Mouse (Mus musculus) mouse trophoblast stem cell (cell line): ENCODE measurements around the gene Pard3b.

ENCODE experiments used
- in situ Hi-C, 2 experiments: fragments of 300-500 bp; cut with MseI, MboI; formaldehyde crosslinking; loops; 2 replicates in 1 of 2; 3 replicates in 1 of 2; pipeline ENCODE4 v1.15.1; 2025

Pard3b gene

GRCm38 (mm10) chr1:62446818-62447217 lies 808.2 kb downstream of the Pard3b start:
- in situ Hi-C loops = no loop called here

DNA sequence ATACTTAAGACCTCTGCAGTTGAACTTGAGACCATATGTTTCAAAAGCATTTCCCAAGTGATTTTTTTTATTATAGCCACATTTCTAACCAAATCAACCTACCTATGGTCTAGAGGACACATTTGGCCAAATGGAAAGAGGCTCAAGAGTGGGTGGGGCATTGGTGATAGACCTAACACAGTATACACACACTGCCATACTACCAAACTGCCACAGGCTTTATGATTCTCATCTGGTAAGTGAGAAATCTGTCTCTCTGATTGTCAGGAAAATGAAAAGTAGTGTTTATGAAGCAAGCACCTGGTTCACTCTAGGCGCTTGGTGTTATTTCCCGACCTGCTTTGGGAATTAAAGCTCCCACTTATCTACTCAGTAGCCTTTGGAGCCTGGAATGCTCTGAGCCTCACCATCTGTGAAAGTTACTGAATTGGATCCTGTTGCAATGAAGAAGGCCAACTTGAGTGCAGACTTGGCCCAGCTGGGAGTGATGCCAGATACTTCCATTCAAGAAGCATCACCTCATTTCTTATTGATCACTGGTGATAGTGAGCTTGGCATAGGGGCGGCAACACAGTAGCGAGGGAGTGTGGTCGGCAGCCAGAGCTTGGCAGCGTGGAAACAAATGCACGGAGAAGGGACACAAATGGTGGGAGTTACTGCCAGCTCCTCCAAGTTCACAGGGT lies 810.7 kb downstream of the Pard3b start:
- in situ Hi-C loops = no loop called here

DNA sequence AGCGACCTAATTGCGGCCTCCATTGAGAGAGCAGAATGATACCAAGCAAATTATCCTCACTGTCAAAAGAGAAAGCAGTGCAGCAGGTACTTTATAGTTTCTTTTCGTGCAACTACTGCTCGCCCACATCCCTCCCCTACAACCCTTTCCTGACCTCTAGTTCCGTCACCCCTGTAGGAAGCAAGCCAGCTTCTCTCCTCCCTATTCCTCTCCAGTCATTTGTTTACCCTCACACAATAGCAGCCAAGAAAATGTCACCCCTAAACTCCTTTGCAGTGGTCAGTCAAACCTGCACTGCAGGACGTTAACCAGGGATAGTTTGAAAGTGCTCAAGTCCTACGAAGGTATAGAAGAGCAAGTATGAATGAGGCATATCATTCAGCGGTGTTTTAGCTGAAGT lies 826.9 kb downstream of the Pard3b start:
- in situ Hi-C loops = no loop called here

GRCm38 (mm10) chr1:62466544-62466943 lies 827.9 kb downstream of the Pard3b start:
- in situ Hi-C loops = no loop called here

- in situ Hi-C loops = no loop called here
These were observed 844.4 kb downstream of the Pard3b start for GRCm38 (mm10) chr1:62483059-62483458.

- in situ Hi-C loops = no loop called here
These were observed 850.2 kb downstream of the Pard3b start for GRCm38 (mm10) chr1:62488871-62489270.

- in situ Hi-C loops = no loop called here
These were observed 860.5 kb downstream of the Pard3b start for GRCm38 (mm10) chr1:62499146-62499545.

- in situ Hi-C loops = no loop called here
These were observed 871.9 kb downstream of the Pard3b start for GRCm38 (mm10) chr1:62510501-62510900.

DNA sequence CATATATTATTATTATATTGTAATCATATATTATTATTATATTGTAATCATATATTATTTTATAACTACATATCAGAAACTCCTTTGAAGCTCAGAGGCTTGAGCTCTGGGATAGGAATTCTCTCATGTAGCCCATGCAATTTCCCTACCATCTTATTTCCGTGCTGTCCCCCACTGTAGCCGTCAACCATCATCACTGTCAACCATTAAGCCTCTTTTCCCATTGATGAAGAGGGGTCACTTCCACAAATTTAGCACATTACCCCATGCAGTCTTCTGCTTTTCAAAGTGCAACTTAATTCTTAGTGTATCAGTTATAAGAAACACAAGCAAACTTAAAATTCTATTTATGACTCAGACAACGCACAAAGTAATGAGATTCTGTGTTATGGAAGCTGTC lies 873.1 kb downstream of the Pard3b start:
- in situ Hi-C loops = no loop called here

GRCm38 (mm10) chr1:62518621-62519213 lies 880.1 kb downstream of the Pard3b start:
- in situ Hi-C loops = no loop called here

DNA sequence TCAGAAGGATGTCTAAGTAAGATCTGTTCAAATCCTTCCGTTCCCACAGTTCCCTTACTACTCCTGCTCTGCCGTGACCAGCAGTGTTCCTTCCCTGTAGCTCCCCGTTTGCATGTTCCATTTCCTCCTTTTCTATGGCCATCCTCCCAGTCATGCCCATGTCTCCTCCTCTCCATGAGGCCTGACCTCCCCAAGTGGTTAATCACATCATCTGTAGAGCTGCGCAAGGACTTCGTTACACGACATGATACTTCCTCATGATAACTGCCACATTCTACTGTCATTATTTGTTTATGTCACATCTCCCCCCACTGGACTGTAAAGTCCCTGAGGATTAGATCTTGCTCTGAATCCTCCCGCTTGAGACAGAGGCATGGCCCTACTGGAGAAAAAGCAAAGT lies 882.7 kb downstream of the Pard3b start:
- in situ Hi-C loops = no loop called here

DNA sequence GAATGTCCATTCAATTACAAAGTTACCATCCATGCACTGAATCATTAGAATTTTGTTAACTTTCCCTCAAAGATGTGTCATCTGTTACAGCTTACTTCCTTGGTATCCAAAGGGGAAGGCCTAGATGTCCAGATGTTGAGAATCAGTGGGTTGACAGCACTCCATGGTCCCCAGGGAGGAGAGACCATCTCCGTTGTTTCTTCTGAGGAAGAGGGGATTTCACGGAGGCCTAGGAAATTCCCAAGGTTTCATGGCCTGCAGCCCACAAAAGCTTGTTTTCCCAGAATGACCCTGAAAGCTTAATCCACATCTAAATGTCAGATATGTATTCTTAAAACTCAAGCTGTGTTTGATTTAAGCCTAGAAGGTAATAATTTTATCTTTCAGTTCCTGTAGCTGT lies 884.1 kb downstream of the Pard3b start:
- in situ Hi-C loops = no loop called here

DNA sequence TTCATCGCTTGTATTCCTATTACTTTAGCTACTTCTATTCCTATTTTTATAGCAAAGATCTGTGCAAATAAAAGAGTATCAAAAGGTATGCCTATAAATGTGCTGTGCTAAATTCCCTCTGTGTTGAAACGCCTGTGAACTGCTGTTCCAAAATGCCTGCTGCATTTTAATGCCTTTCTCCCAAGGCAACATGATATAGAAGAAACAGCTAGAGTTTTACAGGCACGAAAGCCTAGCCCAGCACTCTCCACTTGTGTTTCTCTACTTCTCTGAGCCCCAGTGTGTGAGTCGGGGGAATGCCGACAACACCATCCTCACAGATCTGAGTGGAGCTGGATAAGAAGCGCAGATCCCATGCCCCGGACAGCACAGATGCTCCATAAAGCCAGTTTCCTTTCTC lies 889.2 kb downstream of the Pard3b start:
- in situ Hi-C loops = no loop called here

DNA sequence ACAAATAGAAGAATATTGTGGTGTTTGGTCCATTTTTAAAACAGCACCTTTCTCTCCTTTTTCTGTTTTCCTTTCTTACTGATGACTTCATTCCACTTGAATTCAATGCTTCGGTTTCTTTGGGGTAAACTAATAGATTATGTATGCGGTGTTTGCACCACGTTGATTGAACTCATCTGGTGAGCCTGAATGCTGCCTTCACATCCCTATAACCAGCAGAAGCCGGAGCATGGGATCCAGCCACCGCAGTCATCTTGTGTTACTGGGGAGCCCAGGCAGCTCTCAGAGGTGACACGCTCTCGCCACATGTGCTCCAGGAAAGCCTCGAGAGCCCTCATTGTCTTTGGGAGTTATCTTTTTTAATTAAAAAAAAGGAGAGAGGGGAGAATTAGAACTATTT lies 891.3 kb downstream of the Pard3b start:
- in situ Hi-C loops = no loop called here

- in situ Hi-C loops = no loop called here
These were observed 894.0 kb downstream of the Pard3b start for GRCm38 (mm10) chr1:62532426-62533126.

DNA sequence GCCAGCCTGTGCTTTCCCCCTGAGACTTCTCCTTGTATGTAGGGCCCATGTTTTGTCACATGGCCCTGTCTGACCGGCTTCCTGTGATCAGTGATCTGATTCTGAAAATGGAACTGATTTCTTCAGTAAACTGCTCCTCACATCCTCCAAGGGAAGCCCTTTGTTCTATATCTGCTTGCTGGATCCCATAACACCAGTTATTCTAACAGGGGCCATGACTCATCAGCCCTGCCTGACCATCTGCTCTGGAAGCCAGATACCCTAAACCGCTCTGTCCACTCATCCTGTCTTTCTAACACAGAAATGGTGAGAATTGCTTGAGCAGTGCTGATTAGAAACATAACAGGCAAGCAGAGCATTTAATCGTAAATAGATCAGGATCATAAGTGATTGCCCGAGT lies 910.3 kb downstream of the Pard3b start:
- in situ Hi-C loops = no loop called here

DNA sequence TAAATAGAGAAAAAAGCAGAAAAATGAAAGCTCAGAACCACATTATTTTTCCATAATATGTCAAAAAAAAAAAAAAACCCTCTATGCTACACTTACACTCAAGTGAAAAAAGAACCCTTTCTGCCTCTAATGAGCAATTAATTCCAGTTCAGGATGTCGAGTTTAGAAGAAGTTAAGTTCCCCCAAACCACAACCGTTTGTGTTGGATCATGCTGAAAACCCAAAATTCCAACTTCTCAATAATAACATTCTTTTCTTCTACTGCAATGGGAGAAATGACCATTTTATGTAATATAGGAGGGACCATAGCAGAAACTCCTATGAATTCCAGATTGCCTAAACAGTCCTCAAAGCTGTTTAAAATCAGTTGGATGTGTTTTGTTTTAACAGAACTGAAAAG lies 911.9 kb downstream of the Pard3b start:
- in situ Hi-C loops = no loop called here

DNA sequence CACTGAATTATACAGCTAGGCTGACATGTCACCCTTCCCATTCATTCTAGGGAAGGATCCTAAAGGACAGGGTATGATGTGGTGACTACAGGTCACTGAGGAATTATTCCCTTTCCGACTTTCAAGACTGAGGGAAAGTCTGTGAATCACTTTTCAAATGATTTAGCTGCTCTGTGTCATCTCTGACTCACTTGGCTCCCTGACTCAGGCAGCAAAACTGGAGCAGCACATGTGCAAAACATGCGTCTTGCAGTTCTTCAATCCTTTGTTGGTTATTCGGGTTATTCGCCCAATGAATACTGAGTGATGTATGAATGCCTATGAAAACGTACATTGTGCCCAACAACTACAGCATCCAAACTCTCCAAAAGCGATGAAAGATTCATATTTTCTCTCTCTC lies 912.9 kb downstream of the Pard3b start:
- in situ Hi-C loops = no loop called here

- in situ Hi-C loops = no loop called here
These were observed 917.2 kb downstream of the Pard3b start for GRCm38 (mm10) chr1:62555838-62556237.

- in situ Hi-C loops = no loop called here
These were observed 924.4 kb downstream of the Pard3b start for GRCm38 (mm10) chr1:62562987-62563386.

- in situ Hi-C loops = no loop called here
These were observed 925.9 kb downstream of the Pard3b start for GRCm38 (mm10) chr1:62564245-62565119.
